In the genomic region with DNA sequence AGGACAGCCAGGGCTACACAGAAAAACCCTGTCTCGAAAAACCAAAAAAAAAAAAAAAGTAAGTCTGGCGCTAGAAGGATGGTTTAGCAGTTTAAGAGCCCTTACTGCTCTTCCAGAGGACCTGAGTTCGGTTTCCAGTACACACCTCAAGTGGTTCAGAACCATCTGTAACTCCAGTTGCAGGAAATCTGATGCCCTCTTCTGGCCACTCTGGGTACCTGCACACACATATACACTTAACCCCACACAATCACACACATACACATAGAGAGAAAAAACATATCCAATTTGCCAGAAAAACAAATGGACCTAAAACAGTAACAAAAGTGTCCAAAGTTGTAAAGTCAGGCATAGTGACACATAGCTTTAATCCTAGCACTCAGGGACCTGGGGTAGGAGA, we compare ENCODE assay signal across 22 mouse cellular contexts. TPM values are rescaled to one million over a fixed set of nuclear protein-coding genes. Genes with fewer than 3 reads are reported as not detected.
DNase-seq lines count a peak whose midpoint lies in the region; ATAC-seq and TF ChIP-seq lines count a peak whose summit lies in the region.
"Had no signal": no experiment of that assay in that cellular context is flagged by ENCODE, and none has a peak within 500 bp of the region (broad histone marks: within the 10 kb centered on the region; RNA-seq: fewer than 3 reads in every experiment).

No protein-coding gene starts in this region.

- no peaks in the 10 kb centered on the region for H3K27me3 ChIP-seq in hindbrain, postnatal 0 days (ENCODE audit: insufficient read depth, low read length)
- no peaks in the 10 kb centered on the region for H3K27me3 ChIP-seq in hindbrain, embryonic 13.5 days
- H3K27me3 ChIP-seq in liver, embryonic 14.5 days (ENCODE audit: control insufficient read depth, insufficient read depth, low read length), result no peaks in the 10 kb centered on the region
- H3K27me3 ChIP-seq: forebrain, embryonic 12.5 days; heart, embryonic 15.5 days; limb, embryonic 13.5 days; lung, embryonic 15.5 days; midbrain, embryonic 12.5 days; neural tube, embryonic 13.5 days had no signal

- 0 out of 2 replicates have a peak, but pooled peaks have one; percentile 18 for TF ChIP-seq CTCF in hindbrain, postnatal 0 days (IDR thresholded peaks at IDR 0.05; ENCODE audit: low read depth)
- TF ChIP-seq CTCF in liver, embryonic 14.5 days (IDR thresholded peaks at IDR 0.05; ENCODE audit: low read depth), result peak; percentile 32

- H3K4me3 ChIP-seq in hindbrain, postnatal 0 days (ENCODE audit: low read length), result no peak overlapping the region
- no peak overlapping the region for H3K4me3 ChIP-seq in hindbrain, embryonic 13.5 days
- no peak overlapping the region for H3K4me3 ChIP-seq in liver, embryonic 14.5 days (ENCODE audit: insufficient read depth in 1 of 2, low read depth in 2 of 2, low read length in 2 of 2)
- H3K4me3 ChIP-seq: forebrain, embryonic 12.5 days; heart, embryonic 15.5 days; limb, embryonic 13.5 days; lung, embryonic 15.5 days; midbrain, embryonic 12.5 days; neural tube, embryonic 13.5 days had no signal

- H3K9me3 ChIP-seq in hindbrain, postnatal 0 days (ENCODE audit: low read length), result no peaks in the 10 kb centered on the region
- no peaks in the 10 kb centered on the region for H3K9me3 ChIP-seq in hindbrain, embryonic 13.5 days
- H3K9me3 ChIP-seq in liver, embryonic 14.5 days (ENCODE audit: control insufficient read depth, low read length), result no peaks in the 10 kb centered on the region
- H3K9me3 ChIP-seq: forebrain, embryonic 12.5 days; heart, embryonic 15.5 days; limb, embryonic 13.5 days; lung, embryonic 15.5 days; midbrain, embryonic 12.5 days; neural tube, embryonic 13.5 days had no signal

- ATAC-seq in hindbrain, postnatal 0 days, result no peak
- no peak for ATAC-seq in hindbrain, embryonic 13.5 days (ENCODE audit: low FRiP score)
- ATAC-seq in liver, embryonic 14.5 days (ENCODE audit: insufficient read depth), result no peak
- ATAC-seq: hindbrain, embryonic 16.5 days had no signal

- no peak overlapping the region for H3K4me2 ChIP-seq in hindbrain, postnatal 0 days (ENCODE audit: low read depth, low read length)
- H3K4me2 ChIP-seq in hindbrain, embryonic 13.5 days, result no peak overlapping the region
- H3K4me2 ChIP-seq in liver, embryonic 14.5 days (ENCODE audit: low read depth), result no peak overlapping the region
- H3K4me2 ChIP-seq: forebrain, embryonic 12.5 days; heart, embryonic 15.5 days; limb, embryonic 13.5 days; lung, embryonic 15.5 days; midbrain, embryonic 12.5 days; neural tube, embryonic 13.5 days had no signal

- no peak overlapping the region for H3K27ac ChIP-seq in hindbrain, postnatal 0 days
- no peak overlapping the region for H3K27ac ChIP-seq in hindbrain, embryonic 13.5 days
- no peak overlapping the region for H3K27ac ChIP-seq in liver, embryonic 14.5 days
- H3K27ac ChIP-seq: forebrain, embryonic 12.5 days; heart, embryonic 15.5 days; limb, embryonic 13.5 days; lung, embryonic 15.5 days; midbrain, embryonic 12.5 days; neural tube, embryonic 13.5 days had no signal

- H3K4me1 ChIP-seq in hindbrain, postnatal 0 days (ENCODE audit: insufficient read depth, low read length), result no peaks in the 10 kb centered on the region
- H3K4me1 ChIP-seq in hindbrain, embryonic 13.5 days (replicated peaks), result no peaks in the 10 kb centered on the region
- peaks cover 0 to 7% of the 10 kb centered on the region in 2 experiments; a peak in 2 of 4 replicates for H3K4me1 ChIP-seq in liver, embryonic 14.5 days (replicated peaks; ENCODE audit: control insufficient read depth in 2 of 2, insufficient read depth in 2 of 2, low read length in 1 of 2)
- H3K4me1 ChIP-seq: forebrain, embryonic 12.5 days; heart, embryonic 15.5 days; limb, embryonic 13.5 days; lung, embryonic 15.5 days; midbrain, embryonic 12.5 days; neural tube, embryonic 13.5 days had no signal

- 92% methylated on average over 3 of the region's 3 CpGs for WGBS in hindbrain, postnatal 0 days
- whole genome bisulfite sequencing in hindbrain, embryonic 13.5 days, result 86% methylated on average over 3 of the region's 3 CpGs
- 75% methylated on average over 2 of the region's 3 CpGs for WGBS in liver, embryonic 14.5 days (ENCODE audit: insufficient replicate concordance)

- H3K36me3 ChIP-seq in hindbrain, postnatal 0 days (ENCODE audit: insufficient read depth, low read length), result peaks cover 4% of the 10 kb centered on the region; the same call in 1 of the 2 replicates
- peaks cover 15% of the 10 kb centered on the region; the same call in 1 of the 2 replicates for H3K36me3 ChIP-seq in hindbrain, embryonic 13.5 days
- H3K36me3 ChIP-seq in liver, embryonic 14.5 days (replicated peaks; ENCODE audit: control insufficient read depth, insufficient read depth, low read depth), result peaks cover 2% of the 10 kb centered on the region
- H3K36me3 ChIP-seq: midbrain, embryonic 12.5 days had no signal

- H3K9ac ChIP-seq in hindbrain, postnatal 0 days (replicated peaks; ENCODE audit: low read length), result no peak overlapping the region
- no peak overlapping the region for H3K9ac ChIP-seq in hindbrain, embryonic 13.5 days
- H3K9ac ChIP-seq in liver, embryonic 14.5 days (replicated peaks), result no peak overlapping the region
- H3K9ac ChIP-seq: forebrain, embryonic 12.5 days; heart, embryonic 15.5 days; limb, embryonic 13.5 days; lung, embryonic 15.5 days; midbrain, embryonic 12.5 days; neural tube, embryonic 13.5 days had no signal

- DNase-seq in hindbrain, postnatal 0 days (ENCODE audit: low spot score), result no peak
- no peak for DNase-seq in liver, embryonic 14.5 days (ENCODE audit: low read depth in 3 of 3, low spot score in 3 of 3)
- DNase-seq in liver, result no peak
- peak; percentile 27 for DNase-seq in ES-CJ7 (ENCODE audit: low read depth, low spot score)
- DNase-seq in induced T-regulatory cell, adult 2 months (ENCODE audit: low read depth), result peak; percentile 22
- DNase-seq in thymus, adult 18-20 months, result no peak
- DNase-seq: adrenal gland, adult 2 months; cerebellum, adult 8-10 months; gastrocnemius, postnatal 10 days; heart, postnatal 4 days; kidney, postnatal 4 days; thymus, postnatal 36 days had no signal

- TF ChIP-seq EP300 in liver, embryonic 14.5 days (IDR thresholded peaks at IDR 0.05; ENCODE audit: low read depth), result no peak

RNA-seq across cellular contexts. Expression of gene Tesmin, which starts 23.6 kb away (rescaled TPM):
- total RNA-seq in hindbrain, postnatal 0 days (2014; rRNA removed), result 1.3 and 1.5 TPM in 2 replicates
- 0.97 and 1.1 TPM in 2 replicates for polyA plus RNA-seq in hindbrain, postnatal 0 days (2015; fragmentation: Nextera tagmentation; extraction: Ambion mirVana)
- polyA plus RNA-seq in hindbrain, embryonic 13.5 days (2015; fragmentation: Nextera tagmentation; extraction: Ambion mirVana), result 0.28 and 0.42 TPM in 2 replicates
- polyA plus RNA-seq in liver, embryonic 14.5 days (2012; rRNA removed), result 0.17 and 0.25 TPM in 2 replicates
- 0.30 TPM in 2 replicates for polyA plus RNA-seq in liver, embryonic 14.5 days (2014; fragmentation: Nextera tagmentation; extraction: Ambion mirVana)
- polyA plus RNA-seq: neural tube, embryonic 13.5 days had no signal

RNA-seq across cellular contexts. Expression of gene Cpt1a, which starts 43.0 kb away (rescaled TPM):
- total RNA-seq in hindbrain, postnatal 0 days (2014; rRNA removed), result 27.7 and 31.1 TPM in 2 replicates
- 22.3 and 22.4 TPM in 2 replicates for polyA plus RNA-seq in hindbrain, postnatal 0 days (2015; fragmentation: Nextera tagmentation; extraction: Ambion mirVana)
- polyA plus RNA-seq in hindbrain, embryonic 13.5 days (2015; fragmentation: Nextera tagmentation; extraction: Ambion mirVana), result 16.1 and 17.2 TPM in 2 replicates
- polyA plus RNA-seq in liver, embryonic 14.5 days (2012; rRNA removed), result 3.5 and 4.6 TPM in 2 replicates
- 5.2 and 6.8 TPM in 2 replicates for polyA plus RNA-seq in liver, embryonic 14.5 days (2014; fragmentation: Nextera tagmentation; extraction: Ambion mirVana)

RNA-seq across cellular contexts. Expression of gene Gal, which starts 49.3 kb away (rescaled TPM):
- total RNA-seq in hindbrain, postnatal 0 days (2014; rRNA removed), result 0.75 and 3.7 TPM in 2 replicates
- 29.4 and 40.6 TPM in 2 replicates for polyA plus RNA-seq in hindbrain, postnatal 0 days (2015; fragmentation: Nextera tagmentation; extraction: Ambion mirVana)
- polyA plus RNA-seq in hindbrain, embryonic 13.5 days (2015; fragmentation: Nextera tagmentation; extraction: Ambion mirVana), result 23.3 and 33.2 TPM in 2 replicates
- polyA plus RNA-seq in liver, embryonic 14.5 days (2012; rRNA removed), result 0.04 and 0.36 TPM in 2 replicates
- polyA plus RNA-seq in liver, embryonic 14.5 days (2014; fragmentation: Nextera tagmentation; extraction: Ambion mirVana), result not detected in 2 replicates
- total RNA-seq: heart, adult 8-10 months had no signal
- polyA plus RNA-seq: kidney, embryonic 14.5 days had no signal

Comparison
In these comparisons a context has a peak if more than half of its experiments do, and no peak if none do; other contexts are left out.
1. DNase-seq: peak in ES-CJ7 (single experiment) and induced T-regulatory cell, adult 2 months (single experiment); none in hindbrain, postnatal 0 days (single experiment), liver, embryonic 14.5 days (0 of 3), liver (single experiment) and thymus, adult 18-20 months (0 of 2).
2. RNA of gene Gal, which starts 49.3 kb away (polyA plus RNA-seq): 23.3 to 33.2 TPM in hindbrain, embryonic 13.5 days and 29.4 to 40.6 TPM in hindbrain, postnatal 0 days; 0.04 to 0.36 TPM in liver, embryonic 14.5 days; every median in the first group is over 10 times any median in the second.